ENCODE assay signal across 9 mouse cellular contexts in the genomic region with DNA sequence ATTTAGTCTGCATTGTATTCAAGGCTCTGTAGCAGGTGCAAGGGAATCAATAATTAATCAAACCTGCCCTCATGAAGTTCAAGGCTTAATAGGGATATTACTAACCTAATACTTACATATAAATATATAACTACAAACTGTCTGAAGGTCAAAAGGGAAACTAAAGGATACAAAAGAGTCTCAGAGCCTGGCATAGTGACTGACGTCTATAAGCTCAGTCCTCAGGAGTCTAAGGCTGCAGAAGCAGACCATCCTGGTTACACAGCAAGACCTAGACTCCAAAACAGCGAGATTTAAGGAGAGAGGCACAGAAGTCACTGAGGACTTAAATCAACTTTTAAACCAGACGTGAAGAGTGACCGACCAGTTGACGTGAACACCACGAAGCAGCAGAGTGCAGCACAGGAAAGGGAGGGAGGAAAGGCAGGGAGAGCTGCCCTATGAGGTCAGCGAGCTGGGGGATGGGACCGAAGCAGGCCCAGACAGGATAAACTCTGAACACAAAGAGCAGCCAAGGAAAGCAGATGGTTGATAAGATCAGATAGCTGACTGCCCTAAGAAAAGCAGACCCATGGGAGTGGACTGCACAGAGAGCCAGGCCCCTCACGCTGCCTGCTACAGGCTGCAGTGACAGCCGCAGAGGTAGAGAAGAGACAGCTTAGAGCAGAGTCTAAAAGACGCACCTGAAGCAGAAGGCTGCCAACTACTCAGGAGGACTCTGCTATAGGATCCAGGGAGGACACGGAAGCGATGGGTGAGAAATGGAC. TPM values are rescaled to one million over a fixed set of nuclear protein-coding genes. Genes with fewer than 3 reads are reported as not detected.
DNase-seq lines count a peak whose midpoint lies in the region; ATAC-seq and TF ChIP-seq lines count a peak whose summit lies in the region.
"Had no signal": no experiment of that assay in that cellular context is flagged by ENCODE, and none has a peak within 500 bp of the region (broad histone marks: within the 10 kb centered on the region; RNA-seq: fewer than 3 reads in every experiment).

No protein-coding gene starts in this region.

- H3K9me3 ChIP-seq in forebrain, embryonic 16.5 days (ENCODE audit: control insufficient read depth, low read length) = no peaks in the 10 kb centered on the region
- no peaks in the 10 kb centered on the region for H3K9me3 ChIP-seq in hindbrain, embryonic 10.5 days
- H3K9me3 ChIP-seq in limb, embryonic 13.5 days = no peaks in the 10 kb centered on the region
- no peaks in the 10 kb centered on the region for H3K9me3 ChIP-seq in midbrain, embryonic 12.5 days

- H3K4me1 ChIP-seq in forebrain, embryonic 16.5 days (replicated peaks; ENCODE audit: control insufficient read depth, insufficient read depth, low read length) = peaks cover 17% of the 10 kb centered on the region; the same call in 1 of the 2 replicates
- peaks cover 38% of the 10 kb centered on the region for H3K4me1 ChIP-seq in hindbrain, embryonic 10.5 days (replicated peaks)
- H3K4me1 ChIP-seq in limb, embryonic 13.5 days = peaks cover 28% of the 10 kb centered on the region
- H3K4me1 ChIP-seq in midbrain, embryonic 12.5 days = peaks cover 32% of the 10 kb centered on the region

- TF ChIP-seq CTCF in layer of hippocampus, adult 2 months (conservative IDR thresholded peaks at IDR 0.05) = no peak

- peak; percentile 3; the same call in 1 of the 2 replicates for ATAC-seq in forebrain, embryonic 16.5 days
- ATAC-seq in limb, embryonic 13.5 days (ENCODE audit: low FRiP score, low read depth) = peak; percentile 26; the same call in 1 of the 2 replicates
- ATAC-seq in midbrain, embryonic 12.5 days (ENCODE audit: low FRiP score, low read depth) = peak; percentile 77

- no peak overlapping the region for H3K4me3 ChIP-seq in layer of hippocampus, adult 2 months
- no peak overlapping the region for H3K4me3 ChIP-seq in forebrain, embryonic 16.5 days (replicated peaks; ENCODE audit: low read length)
- peak overlapping the region; percentile 5; the same call in 1 of the 2 replicates for H3K4me3 ChIP-seq in hindbrain, embryonic 10.5 days
- no peak overlapping the region for H3K4me3 ChIP-seq in limb, embryonic 13.5 days
- no peak overlapping the region for H3K4me3 ChIP-seq in midbrain, embryonic 12.5 days
- H3K4me3 ChIP-seq: erythroblast, embryonic 14.5 days had no signal

- 41% methylated on average over 13 of the region's 13 CpGs for WGBS in forebrain, embryonic 16.5 days
- 42% methylated on average over 13 of the region's 13 CpGs for WGBS in hindbrain, embryonic 10.5 days
- 34% methylated on average over 13 of the region's 13 CpGs for WGBS in limb, embryonic 13.5 days
- 26% methylated on average over 13 of the region's 13 CpGs for WGBS in midbrain, embryonic 12.5 days

- H3K27me3 ChIP-seq in forebrain, embryonic 16.5 days (replicated peaks; ENCODE audit: control insufficient read depth, insufficient read depth, low read length) = no peaks in the 10 kb centered on the region
- no peaks in the 10 kb centered on the region for H3K27me3 ChIP-seq in hindbrain, embryonic 10.5 days (ENCODE audit: insufficient read depth, poor library complexity, severe bottlenecking)
- H3K27me3 ChIP-seq in limb, embryonic 13.5 days = no peaks in the 10 kb centered on the region
- no peaks in the 10 kb centered on the region for H3K27me3 ChIP-seq in midbrain, embryonic 12.5 days

- H3K4me2 ChIP-seq in forebrain, embryonic 16.5 days (ENCODE audit: low read length) = no peak overlapping the region
- H3K4me2 ChIP-seq in limb, embryonic 13.5 days (replicated peaks) = no peak overlapping the region; the same call in 1 of the 2 replicates
- H3K4me2 ChIP-seq in midbrain, embryonic 12.5 days (replicated peaks) = 0 out of 2 replicates have a peak overlapping the region, but pooled peaks have one; percentile 8

- no peak overlapping the region for H3K9ac ChIP-seq in forebrain, embryonic 16.5 days (replicated peaks; ENCODE audit: low read depth, low read length)
- H3K9ac ChIP-seq in limb, embryonic 13.5 days = 0 out of 2 replicates have a peak overlapping the region, but pooled peaks have one; percentile 25
- H3K9ac ChIP-seq in midbrain, embryonic 12.5 days (replicated peaks) = 0 out of 2 replicates have a peak overlapping the region, but pooled peaks have one; percentile 37

- DNase-seq in layer of hippocampus, adult 2 months (ENCODE audit: low spot score in 2 of 2) = no peak
- no peak for DNase-seq in layer of hippocampus, postnatal 25 days (ENCODE audit: extremely low spot score in 1 of 2, low spot score in 1 of 2)
- DNase-seq in hindbrain, embryonic 10.5 days (ENCODE audit: low spot score) = peak; percentile 65
- DNase-seq in spleen, postnatal 10 days (ENCODE audit: low spot score in 2 of 2) = no peak
- DNase-seq in frontal cortex, postnatal 14 days (ENCODE audit: low spot score in 2 of 2) = no peak

- H3K36me3 ChIP-seq in forebrain, embryonic 16.5 days (ENCODE audit: control insufficient read depth, insufficient read depth) = no peaks in the 10 kb centered on the region
- H3K36me3 ChIP-seq in hindbrain, embryonic 10.5 days = peaks cover 5% of the 10 kb centered on the region; the same call in 1 of the 2 replicates
- no peaks in the 10 kb centered on the region for H3K36me3 ChIP-seq in limb, embryonic 13.5 days
- H3K36me3 ChIP-seq in midbrain, embryonic 12.5 days = no peaks in the 10 kb centered on the region

- peak overlapping the region; percentile 85 for H3K27ac ChIP-seq in layer of hippocampus, adult 2 months
- no peak overlapping the region for H3K27ac ChIP-seq in forebrain, embryonic 16.5 days (ENCODE audit: low read length)
- H3K27ac ChIP-seq in hindbrain, embryonic 10.5 days = peak overlapping the region; percentile 85
- no peak overlapping the region for H3K27ac ChIP-seq in limb, embryonic 13.5 days
- peak overlapping the region; percentile 61 for H3K27ac ChIP-seq in midbrain, embryonic 12.5 days (replicated peaks)

RNA-seq across cellular contexts. Expression of a gene that starts 48.7 kb away (rescaled TPM):
- 10 to 100 TPM; 22.2 to 26.9 TPM for total RNA-seq in layer of hippocampus, adult 2 months (2021)
- 10 to 100 TPM; 19.9 to 21.0 TPM for total RNA-seq in layer of hippocampus, postnatal 25 days (2021)
- polyA plus RNA-seq in forebrain, embryonic 16.5 days (2015; fragmentation: Nextera tagmentation; extraction: Ambion mirVana) = 4.0 and 5.7 TPM in 2 replicates
- polyA plus RNA-seq in hindbrain, embryonic 10.5 days (2016; fragmentation: Nextera tagmentation; extraction: Ambion mirVana) = 5.0 and 5.8 TPM in 2 replicates
- 3.4 and 3.9 TPM in 2 replicates for polyA plus RNA-seq in limb, embryonic 13.5 days (2015; fragmentation: Nextera tagmentation; extraction: Ambion mirVana)
- 7.0 and 7.4 TPM in 2 replicates for polyA plus RNA-seq in midbrain, embryonic 12.5 days (2016; fragmentation: Nextera tagmentation; extraction: Ambion mirVana)

Comparison
In these comparisons a context has a peak if more than half of its experiments do, and no peak if none do; other contexts are left out.
1. H3K27ac ChIP-seq: peak in layer of hippocampus, adult 2 months (single experiment), hindbrain, embryonic 10.5 days (single experiment) and midbrain, embryonic 12.5 days (single experiment); none in forebrain, embryonic 16.5 days (single experiment) and limb, embryonic 13.5 days (single experiment).
2. ATAC-seq: peak in every context shown above with its lines; median percentile 77 in midbrain, embryonic 12.5 days; 26 in limb, embryonic 13.5 days; 3 in forebrain, embryonic 16.5 days.